Mouse (Mus musculus): ENCODE results near the gene Agap2.

- TF ChIP-seq CTCF (IDR thresholded peaks at IDR 0.05; ENCODE audit: low read depth) (no peak), EP300 (IDR thresholded peaks at IDR 0.05; ENCODE audit: low read depth) (no peak)
Observed at GRCm38 (mm10) chr10:127068360-127069038, 6.6 kb upstream of the Agap2 start.
